In the genomic region with DNA sequence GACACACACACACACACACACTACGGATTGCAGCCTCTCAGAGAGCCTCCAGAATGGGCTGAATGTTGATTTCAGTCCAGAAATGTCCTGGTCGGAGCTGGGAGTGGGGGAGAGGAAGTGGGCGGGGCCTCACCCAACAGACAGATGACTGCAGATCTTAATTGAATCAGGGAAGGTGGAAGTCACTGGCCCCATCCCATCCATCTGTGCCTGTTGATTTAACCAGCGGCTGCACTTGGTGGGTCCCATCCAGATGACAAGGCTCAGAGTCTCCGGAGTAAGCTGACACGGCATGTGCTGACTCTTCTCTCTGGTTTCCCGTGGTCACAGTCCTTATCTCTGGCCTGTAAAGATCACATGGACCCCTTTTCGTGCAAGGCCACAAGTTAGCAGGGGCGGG, we compare ENCODE assay signal across 8 mouse cellular contexts. TPM values are rescaled to one million over a fixed set of nuclear protein-coding genes. Genes with fewer than 3 reads are reported as not detected.
DNase-seq lines count a peak whose midpoint lies in the region; ATAC-seq and TF ChIP-seq lines count a peak whose summit lies in the region.

No protein-coding gene starts in this region.

- peak; percentile 67; the same call in 1 of the 2 replicates for ATAC-seq in midbrain, embryonic 11.5 days (ENCODE audit: low FRiP score)
- ATAC-seq in midbrain, embryonic 16.5 days, result no peak
- ATAC-seq in embryonic facial prominence, embryonic 15.5 days (ENCODE audit: insufficient number of reproducible peaks, low FRiP score, low TSS enrichment, low read depth), result peak; percentile 31; the same call in 1 of the 2 replicates
- ATAC-seq in kidney, embryonic 14.5 days (ENCODE audit: low FRiP score, low TSS enrichment), result peak; percentile 85

- no peaks in the 10 kb centered on the region for H3K9me3 ChIP-seq in midbrain, embryonic 11.5 days (ENCODE audit: control insufficient read depth, low read length)
- no peaks in the 10 kb centered on the region for H3K9me3 ChIP-seq in midbrain, embryonic 16.5 days (replicated peaks; ENCODE audit: control insufficient read depth, low read length, poor library complexity, severe bottlenecking)
- H3K9me3 ChIP-seq in embryonic facial prominence, embryonic 15.5 days (replicated peaks), result no peaks in the 10 kb centered on the region
- H3K9me3 ChIP-seq in kidney, embryonic 14.5 days (ENCODE audit: control insufficient read depth, low read length), result no peaks in the 10 kb centered on the region

- H3K4me3 ChIP-seq in midbrain, embryonic 11.5 days (ENCODE audit: low read depth, low read length), result no peak overlapping the region
- H3K4me3 ChIP-seq in midbrain, embryonic 16.5 days (ENCODE audit: low read depth, low read length), result no peak overlapping the region
- no peak overlapping the region for H3K4me3 ChIP-seq in embryonic facial prominence, embryonic 15.5 days (replicated peaks)
- H3K4me3 ChIP-seq in kidney, embryonic 14.5 days (ENCODE audit: low read length), result no peak overlapping the region
- peak overlapping the region; percentile 24 for H3K4me3 ChIP-seq in thymus, adult 2 months (ENCODE audit: control insufficient read depth, insufficient read depth, low read length)

- peak; percentile 86 for DNase-seq in midbrain, embryonic 11.5 days (ENCODE audit: low spot score, missing footprints)
- peak; percentile 60 for DNase-seq in lung, postnatal 14 days
- peak; percentile 55 for DNase-seq in thymus, adult 2 months
- DNase-seq in cerebellum, adult 11 months, result no peak
- no peak for DNase-seq in layer of hippocampus, adult 18-20 months (ENCODE audit: low spot score in 2 of 2)

- TF ChIP-seq POLR2A in thymus, adult 2 months (IDR thresholded peaks at IDR 0.05; ENCODE audit: control insufficient read depth, extremely low read depth, insufficient read depth, low read length, poor library complexity), result no peak

- no peak overlapping the region for H3K4me2 ChIP-seq in midbrain, embryonic 11.5 days
- H3K4me2 ChIP-seq in midbrain, embryonic 16.5 days (ENCODE audit: low read length), result no peak overlapping the region
- no peak overlapping the region for H3K4me2 ChIP-seq in embryonic facial prominence, embryonic 15.5 days (replicated peaks)
- peak overlapping the region; percentile 23 for H3K4me2 ChIP-seq in kidney, embryonic 14.5 days (replicated peaks; ENCODE audit: low read depth, low read length)

- WGBS in midbrain, embryonic 11.5 days, result 47% methylated on average over 9 of the region's 9 CpGs
- 42% methylated on average over 9 of the region's 9 CpGs for WGBS in midbrain, embryonic 16.5 days
- 25% methylated on average over 9 of the region's 9 CpGs for WGBS in embryonic facial prominence, embryonic 15.5 days
- 3% methylated on average over 9 of the region's 9 CpGs for WGBS in kidney, embryonic 14.5 days
- WGBS in thymus, adult 2 months, result 5% methylated on average over 9 of the region's 9 CpGs

- no peak for TF ChIP-seq CTCF in thymus, adult 2 months (IDR thresholded peaks at IDR 0.05; ENCODE audit: borderline replicate concordance, control insufficient read depth, extremely low read depth, insufficient read depth, low read length, poor library complexity)

- H3K4me1 ChIP-seq in midbrain, embryonic 11.5 days (ENCODE audit: control insufficient read depth, insufficient read depth, low read length), result peaks cover 7% of the 10 kb centered on the region
- no peaks in the 10 kb centered on the region for H3K4me1 ChIP-seq in midbrain, embryonic 16.5 days (ENCODE audit: control insufficient read depth, insufficient read depth, low read length)
- peaks cover 23% of the 10 kb centered on the region for H3K4me1 ChIP-seq in embryonic facial prominence, embryonic 15.5 days
- peaks cover 13% of the 10 kb centered on the region for H3K4me1 ChIP-seq in kidney, embryonic 14.5 days (ENCODE audit: control insufficient read depth, insufficient read depth, low read length)
- H3K4me1 ChIP-seq in thymus, adult 2 months (replicated peaks; ENCODE audit: control insufficient read depth, insufficient read depth, low read length), result peaks cover 56% of the 10 kb centered on the region

- H3K27me3 ChIP-seq in midbrain, embryonic 11.5 days (ENCODE audit: control insufficient read depth, insufficient read depth, low read length), result no peaks in the 10 kb centered on the region
- H3K27me3 ChIP-seq in midbrain, embryonic 16.5 days (ENCODE audit: control insufficient read depth, insufficient read depth, low read depth, low read length), result no peaks in the 10 kb centered on the region
- no peaks in the 10 kb centered on the region for H3K27me3 ChIP-seq in embryonic facial prominence, embryonic 15.5 days
- H3K27me3 ChIP-seq in kidney, embryonic 14.5 days (ENCODE audit: control insufficient read depth, insufficient read depth, low read length), result no peaks in the 10 kb centered on the region
- no peaks in the 10 kb centered on the region for H3K27me3 ChIP-seq in thymus, adult 2 months (ENCODE audit: control insufficient read depth, insufficient read depth, low read length)

- no peak overlapping the region for H3K9ac ChIP-seq in midbrain, embryonic 11.5 days (ENCODE audit: low read length)
- H3K9ac ChIP-seq in midbrain, embryonic 16.5 days (ENCODE audit: low read depth, low read length), result no peak overlapping the region
- no peak overlapping the region for H3K9ac ChIP-seq in embryonic facial prominence, embryonic 15.5 days
- no peak overlapping the region for H3K9ac ChIP-seq in kidney, embryonic 14.5 days (ENCODE audit: low read depth, low read length)

- H3K27ac ChIP-seq in midbrain, embryonic 11.5 days (ENCODE audit: low read depth, low read length), result no peak overlapping the region
- H3K27ac ChIP-seq in midbrain, embryonic 16.5 days (ENCODE audit: low read length), result no peak overlapping the region
- H3K27ac ChIP-seq in embryonic facial prominence, embryonic 15.5 days (replicated peaks), result no peak overlapping the region
- H3K27ac ChIP-seq in kidney, embryonic 14.5 days (ENCODE audit: low read depth, low read length), result peak overlapping the region; percentile 59; the same call in 1 of the 2 replicates
- peak overlapping the region; percentile 29; the same call in 1 of the 2 replicates for H3K27ac ChIP-seq in thymus, adult 2 months (ENCODE audit: control insufficient read depth, insufficient read depth, low read length)

- H3K36me3 ChIP-seq in midbrain, embryonic 11.5 days (ENCODE audit: control insufficient read depth, insufficient read depth, low read length), result no peaks in the 10 kb centered on the region
- H3K36me3 ChIP-seq in midbrain, embryonic 16.5 days (ENCODE audit: control insufficient read depth, insufficient read depth, low read length), result no peaks in the 10 kb centered on the region
- H3K36me3 ChIP-seq in embryonic facial prominence, embryonic 15.5 days, result no peaks in the 10 kb centered on the region
- H3K36me3 ChIP-seq in kidney, embryonic 14.5 days (ENCODE audit: control insufficient read depth, insufficient read depth, low read length), result no peaks in the 10 kb centered on the region
- H3K36me3 ChIP-seq in thymus, adult 2 months (ENCODE audit: control insufficient read depth, insufficient read depth, low read length), result no peaks in the 10 kb centered on the region

RNA-seq across cellular contexts. Expression of a gene that starts 15.9 kb away (rescaled TPM):
- 19.3 and 19.7 TPM in 2 replicates for polyA plus RNA-seq in midbrain, embryonic 11.5 days (2014; fragmentation: Nextera tagmentation; extraction: Ambion mirVana)
- polyA plus RNA-seq in midbrain, embryonic 16.5 days (2015; fragmentation: Nextera tagmentation; extraction: Ambion mirVana), result 67.1 and 69.2 TPM in 2 replicates
- 19.9 and 22.3 TPM in 2 replicates for polyA plus RNA-seq in embryonic facial prominence, embryonic 15.5 days (2015; fragmentation: Nextera tagmentation; extraction: Ambion mirVana)
- polyA plus RNA-seq in kidney, embryonic 14.5 days (2014; fragmentation: Nextera tagmentation; extraction: Ambion mirVana), result 11.7 and 16.3 TPM in 2 replicates
- polyA plus RNA-seq in thymus, adult 2 months (2012; rRNA removed), result 43.5 and 50.8 TPM in 2 replicates
- 10 to 100 TPM; 59.1 to 61.8 TPM for total RNA-seq in layer of hippocampus, adult 18-20 months (2021)

RNA-seq across cellular contexts. Expression of a gene that starts 20.0 kb away (rescaled TPM):
- 49.0 and 50.3 TPM in 2 replicates for polyA plus RNA-seq in midbrain, embryonic 11.5 days (2014; fragmentation: Nextera tagmentation; extraction: Ambion mirVana)
- polyA plus RNA-seq in midbrain, embryonic 16.5 days (2015; fragmentation: Nextera tagmentation; extraction: Ambion mirVana), result 82.3 and 83.6 TPM in 2 replicates
- polyA plus RNA-seq in embryonic facial prominence, embryonic 15.5 days (2015; fragmentation: Nextera tagmentation; extraction: Ambion mirVana), result 75.1 and 80.1 TPM in 2 replicates
- polyA plus RNA-seq in kidney, embryonic 14.5 days (2014; fragmentation: Nextera tagmentation; extraction: Ambion mirVana), result 49.2 and 70.7 TPM in 2 replicates
- 108 and 113 TPM in 2 replicates for polyA plus RNA-seq in thymus, adult 2 months (2012; rRNA removed)
- total RNA-seq in layer of hippocampus, adult 18-20 months (2021), result 100 to 1,000 TPM; 132 to 151 TPM

Comparison
In these comparisons a context has a peak if more than half of its experiments do, and no peak if none do; other contexts are left out.
1. DNase-seq: peak in midbrain, embryonic 11.5 days (single experiment), lung, postnatal 14 days (single experiment) and thymus, adult 2 months (single experiment); none in cerebellum, adult 11 months (single experiment) and layer of hippocampus, adult 18-20 months (0 of 2).
2. H3K27ac ChIP-seq: peak in kidney, embryonic 14.5 days (single experiment) and thymus, adult 2 months (single experiment); none in midbrain, embryonic 11.5 days (single experiment), midbrain, embryonic 16.5 days (single experiment) and embryonic facial prominence, embryonic 15.5 days (single experiment).